Mouse (Mus musculus) hindbrain, embryonic 14.5 days (tissue): Measurements from ENCODE around the gene Ano6. TPM values are rescaled to one million over a fixed set of nuclear protein-coding genes. Genes with fewer than 3 reads are reported as not detected.

Experiments
- ATAC-seq: fragments of 200-750 bp; cut with Nextera tagmentation; 2 replicates; pipeline ENCODE4 v1.8.0; 2017; ENCODE audit warnings: moderate number of reproducible peaks, mild to moderate bottlenecking, moderate TSS enrichment, moderate library complexity; ENCODE audit not compliant: low FRiP score
- DNase-seq: peaks from one replicate; pipeline ENCODE4 v3.0.0-alpha.2; 2015; ENCODE audit warnings: low spot score
- H3K27ac ChIP-seq: fragments of 300-500 bp; sonication (generic); 2 replicates; pipeline ENCODE4 v1.5.1; 2014; ENCODE audit warnings: mild to moderate bottlenecking, moderate library complexity
- H3K27me3 ChIP-seq: fragments of 300-500 bp; sonication (generic); 2 replicates; pipeline ENCODE4 v1.6.1; 2014; ENCODE audit warnings: mild to moderate bottlenecking, low read length, mixed read lengths; ENCODE audit not compliant: control insufficient read depth, insufficient read depth
- H3K36me3 ChIP-seq: fragments of 300-500 bp; sonication (generic); replicated peaks from 2 replicates; pipeline ENCODE4 v1.6.1; 2014; ENCODE audit not compliant: control insufficient read depth, insufficient read depth
- H3K4me1 ChIP-seq: fragments of 300-500 bp; sonication (generic); replicated peaks from 2 replicates; pipeline ENCODE4 v1.6.1; 2014; ENCODE audit warnings: antibody characterized with exemption, low read length, mixed read lengths; ENCODE audit not compliant: control insufficient read depth, insufficient read depth
- H3K4me2 ChIP-seq: fragments of 300-500 bp; sonication (generic); replicated peaks from 2 replicates; pipeline ENCODE4 v1.6.1; 2014; ENCODE audit warnings: mild to moderate bottlenecking, moderate library complexity
- H3K4me3 ChIP-seq: fragments of 300-500 bp; sonication (generic); replicated peaks from 2 replicates; pipeline ENCODE4 v1.5.1; 2014; ENCODE audit warnings: mild to moderate bottlenecking, low read length
- H3K9ac ChIP-seq: fragments of 300-500 bp; sonication (generic); 2 replicates; pipeline ENCODE4 v1.6.1; 2014
- H3K9me3 ChIP-seq: fragments of 300-500 bp; sonication (generic); 2 replicates; pipeline ENCODE4 v1.6.1; 2016; ENCODE audit warnings: low read length; ENCODE audit not compliant: control insufficient read depth
- WGBS: fragments of 180-500 bp; shearing (Covaris S2); extraction: QIAGEN DNeasy Blood & Tissue Kit; methylation state at CpG from one replicate; pipeline ENCODE4 v1.1.7; 2014; 5-methylcytosine and 5-hydroxymethylcytosine counted together
- polyA plus RNA-seq: library from polyadenylated mRNA; unstranded; fragments of >200 nt; fragmentation: Nextera tagmentation; extraction: Ambion mirVana; gene quantifications from 2 replicates; pipeline ENCODE4 v1.2.1, GENCODE M21; 2014

Ano6 gene
- polyA plus RNA-seq, 1 experiment from 2014 or later, result 33.2 TPM

DNA sequence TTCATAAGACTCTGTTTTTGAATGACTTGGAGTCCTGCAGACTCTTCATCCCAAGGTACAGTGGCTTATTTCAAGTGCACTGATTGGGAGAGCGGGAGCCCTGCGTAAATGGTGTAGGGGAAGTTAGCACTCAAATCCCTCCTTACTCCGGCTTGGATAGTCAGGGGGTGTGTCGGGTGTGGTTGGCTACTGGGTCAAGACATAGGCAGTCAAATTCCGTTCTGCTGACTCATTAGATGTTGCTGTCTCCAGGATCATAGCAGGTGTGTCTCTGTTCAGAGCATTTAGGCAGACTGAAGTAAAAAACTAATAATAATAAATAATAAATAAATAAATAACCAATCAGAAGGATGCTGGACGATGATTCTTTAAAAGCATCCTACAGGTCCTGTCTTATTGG is 27.2 kb upstream of the Ano6 start:
- 53% methylated on average over 6 of the region's 6 CpGs for WGBS
- H3K27ac ChIP-seq, result no peak overlapping the region
- no peaks in the 10 kb centered on the region for H3K27me3 ChIP-seq
- H3K9ac ChIP-seq, result no peak overlapping the region
- no peak overlapping the region for H3K4me2 ChIP-seq
- DNase-seq (no peak), ATAC-seq (no peak)
- H3K4me3 ChIP-seq, result no peak overlapping the region
- H3K4me1 ChIP-seq, result no peaks in the 10 kb centered on the region
- H3K9me3 ChIP-seq, result no peaks in the 10 kb centered on the region
- no peaks in the 10 kb centered on the region for H3K36me3 ChIP-seq

DNA sequence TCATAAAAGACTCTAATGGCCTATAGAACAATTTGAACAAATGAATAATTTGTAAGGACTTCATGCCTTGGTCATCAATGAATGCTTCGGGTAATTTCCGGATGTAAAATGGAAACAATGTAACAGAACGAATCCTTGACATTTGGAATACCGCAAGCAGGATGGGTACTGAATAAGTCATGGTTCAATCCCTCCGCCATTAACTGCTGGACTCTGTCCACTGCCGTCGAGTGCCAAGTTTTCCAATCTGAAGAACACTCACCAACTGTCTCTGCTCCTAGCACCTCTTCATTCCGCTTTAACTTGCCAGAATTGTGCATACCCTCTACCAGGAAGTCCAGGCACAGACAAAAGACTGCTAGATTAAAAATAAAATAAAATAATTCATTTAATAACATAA is 25.4 kb upstream of the Ano6 start:
- no peak for ATAC-seq
- H3K4me3 ChIP-seq, result no peak overlapping the region
- H3K4me2 ChIP-seq, result no peak overlapping the region
- H3K27me3 ChIP-seq, result no peaks in the 10 kb centered on the region
- no peaks in the 10 kb centered on the region for H3K36me3 ChIP-seq
- H3K9me3 ChIP-seq, result no peaks in the 10 kb centered on the region
- H3K9ac ChIP-seq, result no peak overlapping the region
- no peak for DNase-seq
- 83% methylated on average over 8 of the region's 8 CpGs for whole genome bisulfite sequencing
- no peak overlapping the region for H3K27ac ChIP-seq
- H3K4me1 ChIP-seq, result no peaks in the 10 kb centered on the region

DNA sequence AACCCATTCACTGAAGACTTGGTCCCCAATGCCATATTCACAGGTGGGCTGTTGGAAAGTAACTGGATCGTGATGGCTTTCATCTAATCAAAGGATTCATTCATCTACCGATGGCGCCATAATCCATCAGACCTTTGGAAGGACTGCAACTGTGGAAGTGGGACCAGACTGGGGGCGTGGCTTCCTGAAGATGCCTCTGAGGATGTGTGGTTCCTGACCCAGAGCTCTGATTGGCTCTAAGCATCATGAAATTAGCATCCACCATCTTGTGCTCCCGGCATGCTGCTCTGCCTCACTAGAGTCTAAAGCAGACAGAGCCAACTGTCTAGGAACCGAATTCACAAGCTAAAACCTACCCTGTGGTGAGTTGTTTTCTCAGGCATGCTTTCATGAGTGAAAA is 24.7 kb upstream of the Ano6 start:
- H3K27me3 ChIP-seq, result no peaks in the 10 kb centered on the region
- 80% methylated on average over 6 of the region's 6 CpGs for WGBS
- H3K9ac ChIP-seq, result no peak overlapping the region
- no peak overlapping the region for H3K27ac ChIP-seq
- ATAC-seq (no peak), DNase-seq (no peak)
- no peak overlapping the region for H3K4me3 ChIP-seq
- H3K4me1 ChIP-seq, result no peaks in the 10 kb centered on the region
- H3K9me3 ChIP-seq, result no peaks in the 10 kb centered on the region
- no peaks in the 10 kb centered on the region for H3K36me3 ChIP-seq
- no peak overlapping the region for H3K4me2 ChIP-seq

DNA sequence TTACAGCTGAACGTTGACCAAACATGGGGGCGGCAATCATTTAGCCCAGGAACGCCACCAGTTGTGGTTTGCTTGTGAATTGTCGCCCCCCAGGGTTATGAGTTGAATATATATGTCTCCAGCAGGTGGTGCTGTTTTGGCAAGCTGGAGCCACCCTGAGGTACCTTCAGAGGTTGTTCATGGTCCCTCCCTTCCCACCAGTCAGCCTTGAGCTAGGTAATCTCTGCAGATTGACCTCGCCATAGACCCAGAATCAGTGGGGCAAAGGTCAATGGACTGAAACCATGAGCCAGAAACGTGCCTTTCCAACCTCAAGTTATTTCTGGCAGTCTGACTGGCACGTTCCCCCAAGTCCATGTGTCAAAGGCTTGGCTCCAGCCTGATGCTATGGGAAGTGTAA is 22.8 kb upstream of the Ano6 start:
- Histone ChIP-seq H3K27me3 (no peaks in the 10 kb centered on the region), H3K27ac (no peak overlapping the region), H3K9me3 (no peaks in the 10 kb centered on the region), H3K4me3 (no peak overlapping the region), H3K4me2 (no peak overlapping the region), H3K36me3 (no peaks in the 10 kb centered on the region), H3K4me1 (no peaks in the 10 kb centered on the region), H3K9ac (no peak overlapping the region)
- WGBS, result 84% methylated on average over 7 of the region's 7 CpGs
- ATAC-seq (no peak), DNase-seq (no peak)

DNA sequence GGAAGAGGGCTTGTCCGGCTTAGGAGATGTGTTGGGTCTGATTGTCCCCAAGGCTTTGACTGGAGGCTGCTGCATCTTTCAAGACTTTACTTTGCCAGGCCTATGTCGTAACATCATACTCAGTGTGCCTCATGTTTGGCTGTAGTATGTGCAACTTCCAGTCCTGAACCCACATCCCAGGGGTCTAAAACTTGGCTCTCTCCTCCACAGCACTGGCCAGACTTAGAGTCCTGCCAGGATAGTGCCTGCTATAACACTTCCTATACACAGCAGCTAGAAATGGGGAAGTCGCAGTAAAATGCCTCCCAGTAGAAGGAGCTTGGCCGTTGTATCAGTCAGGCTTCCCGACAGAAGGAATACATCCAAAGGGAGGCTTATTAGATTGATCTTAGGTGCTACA is 21.9 kb upstream of the Ano6 start:
- Histone ChIP-seq H3K9ac (no peak overlapping the region), H3K27ac (no peak overlapping the region), H3K36me3 (no peaks in the 10 kb centered on the region), H3K4me2 (no peak overlapping the region), H3K4me1 (no peaks in the 10 kb centered on the region), H3K4me3 (no peak overlapping the region), H3K9me3 (no peaks in the 10 kb centered on the region), H3K27me3 (no peaks in the 10 kb centered on the region)
- 89% methylated on average over 5 of the region's 5 CpGs for WGBS
- DNase-seq (no peak), ATAC-seq (no peak)

DNA sequence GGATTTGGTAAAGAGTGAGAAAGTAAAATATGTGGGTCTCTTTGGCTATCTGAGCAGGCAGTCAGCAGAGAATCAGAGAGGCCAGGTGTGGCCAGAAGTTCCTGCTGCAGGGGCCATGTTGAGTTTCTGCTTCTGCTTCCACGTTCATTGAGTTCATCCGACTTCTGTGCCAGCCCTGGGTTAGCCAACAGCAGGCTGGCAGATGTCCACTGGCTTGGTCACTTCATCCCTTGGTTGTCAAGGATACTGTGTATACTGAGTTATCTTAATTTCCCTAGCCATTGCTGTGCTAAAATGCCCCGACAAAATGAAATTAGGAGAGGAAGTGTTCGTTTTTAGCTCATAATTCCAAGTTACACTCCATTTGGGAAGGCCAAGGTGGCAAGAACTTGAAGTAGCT is 21.1 kb upstream of the Ano6 start:
- 79% methylated on average over 4 of the region's 4 CpGs for WGBS
- Histone ChIP-seq H3K27ac (no peak overlapping the region), H3K4me1 (no peaks in the 10 kb centered on the region), H3K27me3 (no peaks in the 10 kb centered on the region), H3K9me3 (no peaks in the 10 kb centered on the region), H3K4me3 (no peak overlapping the region), H3K36me3 (no peaks in the 10 kb centered on the region), H3K4me2 (no peak overlapping the region), H3K9ac (no peak overlapping the region)
- ATAC-seq (no peak), DNase-seq (no peak)

DNA sequence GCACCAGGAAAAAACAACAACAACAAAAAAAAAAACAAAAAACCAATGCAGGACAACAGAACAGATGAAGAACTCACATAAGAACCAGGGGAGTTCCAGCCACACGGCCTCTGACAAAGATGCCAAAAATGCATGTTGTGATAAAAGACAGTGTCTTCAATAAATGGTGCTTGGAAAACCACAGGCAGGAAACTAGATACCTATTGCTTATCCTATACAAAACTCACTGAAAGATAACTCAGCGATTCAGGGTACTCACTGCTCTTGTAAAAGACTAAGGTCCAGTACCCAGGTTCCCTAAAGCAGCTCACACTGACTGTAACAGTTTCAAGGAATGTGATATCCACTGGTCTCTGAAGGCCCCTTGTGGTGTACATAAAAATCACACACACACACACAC is 20.3 kb upstream of the Ano6 start:
- no peak for DNase-seq
- 98% methylated on average over 2 of the region's 2 CpGs for WGBS
- Histone ChIP-seq H3K4me2 (no peak overlapping the region), H3K27ac (no peak overlapping the region), H3K4me1 (no peaks in the 10 kb centered on the region), H3K27me3 (no peaks in the 10 kb centered on the region), H3K9ac (no peak overlapping the region), H3K4me3 (no peak overlapping the region), H3K36me3 (no peaks in the 10 kb centered on the region), H3K9me3 (no peaks in the 10 kb centered on the region)
- no peak for ATAC-seq

DNA sequence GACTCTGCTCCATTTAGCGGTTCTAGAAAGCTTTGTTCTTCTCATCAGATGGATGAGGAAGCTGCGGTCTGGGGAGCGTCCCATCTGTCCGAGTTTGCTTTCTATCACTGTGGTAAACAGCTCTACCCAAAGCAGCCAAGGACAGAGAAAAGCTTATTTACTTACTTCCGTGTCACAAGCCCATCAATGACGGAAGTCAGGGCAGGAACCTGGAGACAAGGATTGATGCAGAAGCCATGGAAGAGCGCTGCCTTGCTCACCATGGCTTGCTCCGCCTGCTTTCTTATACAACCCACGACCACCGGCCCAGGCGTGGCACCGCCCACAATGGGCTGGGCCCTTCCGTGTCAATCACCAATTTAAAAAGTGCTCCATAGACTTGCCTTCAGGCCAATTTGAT is 18.3 kb upstream of the Ano6 start:
- no peaks in the 10 kb centered on the region for H3K9me3 ChIP-seq
- ATAC-seq, result no peak
- no peak overlapping the region for H3K27ac ChIP-seq
- no peak overlapping the region for H3K4me3 ChIP-seq
- H3K4me2 ChIP-seq, result no peak overlapping the region
- H3K27me3 ChIP-seq, result no peaks in the 10 kb centered on the region
- no peak for DNase-seq
- 64% methylated on average over 13 of the region's 13 CpGs for WGBS
- no peaks in the 10 kb centered on the region for H3K36me3 ChIP-seq
- H3K4me1 ChIP-seq, result no peaks in the 10 kb centered on the region
- H3K9ac ChIP-seq, result no peak overlapping the region

DNA sequence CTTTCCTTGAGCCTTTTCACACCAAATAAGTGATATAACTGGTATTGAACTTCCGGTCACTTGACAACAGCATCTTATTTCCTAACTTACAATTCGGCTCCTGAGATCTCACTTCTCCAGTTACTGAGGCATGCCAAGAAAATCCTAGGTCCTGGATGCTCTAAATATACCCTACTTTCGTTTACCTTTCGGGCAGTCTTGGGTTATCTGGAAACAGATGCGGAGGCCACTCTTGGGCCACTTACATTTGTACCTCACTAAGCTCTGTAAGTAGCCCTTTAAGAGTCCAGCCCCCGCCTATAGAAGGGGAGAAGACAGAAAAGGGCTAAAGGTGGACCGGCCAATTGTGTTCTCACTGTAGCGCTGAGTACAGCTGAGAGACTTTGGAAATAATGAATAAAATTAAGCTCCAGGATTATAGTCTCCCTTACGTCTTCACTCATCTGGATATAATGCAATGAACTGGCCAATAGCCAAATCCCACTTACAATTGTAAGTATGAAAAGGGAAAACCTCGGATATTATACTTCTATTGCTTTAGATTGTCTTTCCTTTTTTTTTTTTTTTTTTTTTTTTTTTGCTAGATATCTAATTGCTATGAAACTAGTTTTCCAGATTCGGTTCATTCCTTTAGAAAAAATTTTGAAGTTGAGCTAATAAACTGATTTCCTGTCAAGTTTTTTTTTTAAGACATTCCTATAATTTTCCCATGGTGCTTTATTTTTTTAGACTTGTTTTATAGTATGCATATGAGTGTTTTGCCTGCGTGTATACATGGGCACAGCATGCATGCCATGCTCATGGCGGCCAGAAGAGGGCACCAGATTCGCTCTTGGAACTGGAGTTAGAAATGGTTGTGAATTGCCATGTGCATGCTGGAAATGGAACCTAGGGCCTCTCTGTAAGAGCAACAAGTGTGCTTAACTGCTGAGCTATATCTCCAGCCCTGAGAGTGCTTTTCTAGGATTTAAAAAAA is 17.5 kb upstream of the Ano6 start:
- Histone ChIP-seq H3K4me2 (no peak overlapping the region), H3K4me1 (no peaks in the 10 kb centered on the region), H3K9ac (no peak overlapping the region), H3K27me3 (no peaks in the 10 kb centered on the region), H3K9me3 (no peaks in the 10 kb centered on the region), H3K36me3 (no peaks in the 10 kb centered on the region), H3K27ac (no peak overlapping the region), H3K4me3 (no peak overlapping the region)
- no peak for ATAC-seq
- peak; percentile 55 for DNase-seq
- WGBS, result 59% methylated on average over 14 of the region's 14 CpGs
